Mouse (Mus musculus) ES-Bruce4 (cell line): Measurements from ENCODE around the gene Aym1.

Experiments used
- CTCF ChIP-seq: IDR thresholded peaks from one replicate; pipeline ENCODE4 v1.8.1; 2011; ENCODE audit warnings: low read depth, low read length
- EP300 ChIP-seq: IDR thresholded peaks from 2 replicates; pipeline ENCODE4 v1.6.1; 2011; ENCODE audit warnings: low read depth, low read length; ENCODE audit not compliant: insufficient read depth
- POLR2A ChIP-seq: IDR thresholded peaks from one replicate; pipeline ENCODE4 v1.8.1; 2011; ENCODE audit warnings: low read length; ENCODE audit not compliant: insufficient read depth

- TF ChIP-seq CTCF (no peak), POLR2A (no peak), EP300 (no peak)
Measured at GRCm38 (mm10) chr5:113347593-113347992, 9.5 kb upstream of the Aym1 start.
